Mouse (Mus musculus) neutrophil, adult 5-6 weeks (primary cell): ENCODE measurements around the gene Cdc25b. TPM values are rescaled to one million over a fixed set of nuclear protein-coding genes. Genes with fewer than 3 reads are reported as not detected.

Experiments used
- ATAC-seq: fragments of 151-379, 151-347 bp; 2 replicates; pipeline ENCODE4 v1.8.0; 2017; ENCODE audit warnings: mild to moderate bottlenecking, moderate TSS enrichment; ENCODE audit not compliant: insufficient number of reproducible peaks, poor library complexity, low FRiP score, severe bottlenecking; ENCODE audit errors: extremely low read depth
- total RNA-seq: library from RNA; stranded (forward); fragments of 200-1000 nt; gene quantifications from 2 replicates; pipeline ENCODE4 v1.2.3, GENCODE M21; 2017

Gene Cdc25b
- total RNA-seq, 1 experiment from 2014 or later = 116 TPM

GRCm38 (mm10) chr2:131187602-131187922 lies 813 bp downstream of the Cdc25b start:
- no peak for ATAC-seq

GRCm38 (mm10) chr2:131188311-131188710 lies 1.6 kb downstream of the Cdc25b start:
- no peak for ATAC-seq

- peak; percentile 30; the same call in 1 of the 2 replicates for ATAC-seq
Measured at GRCm38 (mm10) chr2:131189521-131190309, 3.0 kb downstream of the Cdc25b start.

- peak; percentile 67 for ATAC-seq
Measured at GRCm38 (mm10) chr2:131190344-131191004, 3.7 kb downstream of the Cdc25b start.

GRCm38 (mm10) chr2:131191005-131191390 lies 4.2 kb downstream of the Cdc25b start:
- ATAC-seq = 0 out of 2 replicates have a peak, but pooled peaks have one; percentile 17

- peak; percentile 84 for ATAC-seq
Measured at GRCm38 (mm10) chr2:131196606-131197316, 10.0 kb downstream of the Cdc25b start.

- no peak for ATAC-seq
Measured at GRCm38 (mm10) chr2:131200710-131201109, 14.0 kb downstream of the Cdc25b start.

- no peak for ATAC-seq
Measured at GRCm38 (mm10) chr2:131201262-131201661, 14.5 kb downstream of the Cdc25b start.

- no peak for ATAC-seq
Measured at GRCm38 (mm10) chr2:131203816-131204409, 17.2 kb downstream of the Cdc25b start.

GRCm38 (mm10) chr2:131204410-131204981 lies 17.7 kb downstream of the Cdc25b start:
- no peak for ATAC-seq

- ATAC-seq = no peak
Measured at GRCm38 (mm10) chr2:131205521-131206182, 18.9 kb downstream of the Cdc25b start.

GRCm38 (mm10) chr2:131206778-131207177 lies 20.0 kb downstream of the Cdc25b start, which contains the start of gene Ap5s1:
TSS of gene Ap5s1 (plus strand) at chr2:131207078.
- ATAC-seq = no peak

GRCm38 (mm10) chr2:131208356-131208755 lies 21.6 kb downstream of the Cdc25b start:
- ATAC-seq = no peak

- no peak for ATAC-seq
Measured at GRCm38 (mm10) chr2:131209125-131209795, 22.5 kb downstream of the Cdc25b start.

- peak; percentile 96 for ATAC-seq
Measured at GRCm38 (mm10) chr2:131209969-131210792, 23.4 kb downstream of the Cdc25b start.

GRCm38 (mm10) chr2:131211026-131211615 lies 24.4 kb downstream of the Cdc25b start:
- ATAC-seq = no peak

GRCm38 (mm10) chr2:131213773-131214172 lies 27.0 kb downstream of the Cdc25b start:
- no peak for ATAC-seq
